Mouse (Mus musculus): ENCODE results near the gene Btrc.

GRCm38 (mm10) chr19:45573033-45573432 lies 209.5 kb downstream of the Btrc start:
- no peak for TF ChIP-seq UBTF (IDR thresholded peaks at IDR 0.05; ENCODE audit: borderline replicate concordance, insufficient read depth, low read depth, low read length)
- no peak for TF ChIP-seq BHLHE40 (IDR thresholded peaks at IDR 0.05; ENCODE audit: borderline replicate concordance, low read depth, low read length)
- TF ChIP-seq MEF2A (IDR thresholded peaks at IDR 0.05; ENCODE audit: extremely low read depth, insufficient replicate concordance, low read depth, low read length, poor library complexity, severe bottlenecking), result no peak
- TF ChIP-seq JUND (IDR thresholded peaks at IDR 0.05; ENCODE audit: low read depth, low read length), result no peak
- no peak for TF ChIP-seq USF1 (IDR thresholded peaks at IDR 0.05; ENCODE audit: low read depth, low read length)
- TF ChIP-seq GATA1 (IDR thresholded peaks at IDR 0.05; ENCODE audit: low read depth, low read length), result no peak
